Mouse (Mus musculus) adrenal gland, adult (tissue): ENCODE results near the gene Nr0b1.

Experiments
- DNase-seq, 2 experiments: peaks; one replicate each; pipeline ENCODE4 v3.0.0; 2022 to 2023; ENCODE audit warnings: low spot score in 1 of 2; ENCODE audit not compliant: inconsistent age in 2 of 2

Nr0b1 gene

GRCm38 (mm10) chrX:86191614-86192419, at the start of gene Nr0b1:
Nr0b1 (plus strand) TSS chrX:86191764.
- DNase-seq, result peak; percentile 10 to 70

DNA sequence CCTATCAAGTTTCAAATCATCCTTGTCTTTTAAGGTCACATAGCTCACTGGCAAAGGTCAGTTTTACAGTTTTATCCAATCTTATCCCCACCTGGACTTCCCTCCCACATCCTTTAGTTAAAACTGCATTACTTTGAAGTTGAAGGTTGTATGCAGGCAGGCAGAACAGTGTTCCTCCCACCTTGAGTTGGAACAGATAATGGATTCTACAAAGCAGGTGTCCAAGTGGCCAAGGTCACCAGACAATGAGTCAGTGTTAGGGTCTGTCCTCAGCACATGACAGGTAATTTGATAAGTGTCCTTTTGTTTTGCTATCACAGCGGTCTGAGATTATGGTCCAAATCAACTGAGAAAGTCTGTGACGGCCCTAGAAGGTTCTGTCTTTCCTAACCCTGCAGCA, 4.3 kb upstream of the Nr0b1 start:
- peak; percentile 9 to 61 for DNase-seq

- DNase-seq, result peak; percentile 16 to 66
These were observed 943 bp downstream of the Nr0b1 start for GRCm38 (mm10) chrX:86192420-86192994.

GRCm38 (mm10) chrX:86193386-86193785, 1.8 kb downstream of the Nr0b1 start:
- peak in 1 of 2 experiments; percentile 26 for DNase-seq

DNA sequence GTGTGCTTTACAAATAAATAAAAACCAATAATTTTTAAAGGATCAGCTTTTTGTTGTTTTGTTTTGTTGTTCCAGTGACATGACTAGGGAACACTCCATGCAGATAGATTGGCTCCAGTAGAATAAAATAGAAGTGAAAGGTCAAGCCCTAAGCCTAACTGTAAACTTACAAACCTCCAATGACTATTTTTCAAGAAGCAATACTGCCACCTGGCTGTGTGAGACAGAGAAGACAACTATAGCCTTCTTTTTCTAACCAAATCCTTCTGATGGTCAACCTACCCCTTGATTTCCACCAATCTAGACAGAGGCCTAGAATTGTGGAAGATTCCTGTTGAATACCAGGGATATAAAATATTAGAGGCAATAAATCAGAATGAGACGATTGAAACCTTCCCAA, 45.7 kb downstream of the Nr0b1 start:
- peak in 1 of 2 experiments; percentile 54 for DNase-seq
